Mouse (Mus musculus): Measurements from ENCODE around the gene Phrf1.

DNA sequence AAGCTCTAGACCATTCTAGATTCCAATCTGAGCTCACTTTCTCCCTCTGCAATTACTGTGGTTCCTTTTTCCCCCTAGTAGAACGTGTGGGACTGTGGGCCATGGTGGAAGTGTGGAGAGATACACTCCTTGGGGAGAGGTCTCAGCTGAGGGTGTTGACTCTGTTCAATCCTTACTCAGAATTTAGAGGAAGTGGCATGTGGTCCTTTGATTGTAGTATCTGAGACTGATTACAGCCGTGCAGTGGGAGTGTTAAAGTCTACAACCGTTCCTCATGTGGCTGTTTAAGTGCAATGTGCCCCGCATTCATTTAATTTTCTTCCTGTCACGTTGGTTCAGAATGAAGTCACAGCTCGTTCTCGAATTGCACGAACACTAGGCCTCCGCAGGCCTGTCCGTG, 27.6 kb downstream of the Phrf1 start:
- TF ChIP-seq CTCF (IDR thresholded peaks at IDR 0.05; ENCODE audit: low read depth, low read length) (no peak), POLR2A (IDR thresholded peaks at IDR 0.05; ENCODE audit: extremely low read depth, insufficient read depth, low read length) (no peak)

All from liver, adult 2 months (tissue).